Mouse (Mus musculus) embryo, embryonic 10 days (tissue): ENCODE data around the gene Syn3.

ENCODE experiments used
- DNase-seq: peaks from one replicate; pipeline ENCODE4 v3.0.0-alpha.2; 2015; ENCODE audit warnings: low spot score

The Syn3 gene

GRCm38 (mm10) chr10:86368811-86369210 is 129.9 kb downstream of the Syn3 start:
- no peak for DNase-seq

- no peak for DNase-seq
Measured at GRCm38 (mm10) chr10:86367346-86367745, 131.3 kb downstream of the Syn3 start.

- DNase-seq: peak; percentile 48
Measured at GRCm38 (mm10) chr10:86365632-86366092, 133.0 kb downstream of the Syn3 start.

GRCm38 (mm10) chr10:86363669-86364309 is 134.9 kb downstream of the Syn3 start:
- no peak for DNase-seq

- DNase-seq: no peak
Measured at GRCm38 (mm10) chr10:86359699-86360098, 139.0 kb downstream of the Syn3 start.

GRCm38 (mm10) chr10:86359208-86359607 is 139.5 kb downstream of the Syn3 start:
- DNase-seq: no peak

GRCm38 (mm10) chr10:86358307-86358975 is 140.3 kb downstream of the Syn3 start:
- DNase-seq: no peak

- peak; percentile 71 for DNase-seq
Measured at GRCm38 (mm10) chr10:86356819-86357563, 141.7 kb downstream of the Syn3 start.

GRCm38 (mm10) chr10:86352521-86352920 is 146.2 kb downstream of the Syn3 start:
- no peak for DNase-seq

GRCm38 (mm10) chr10:86351287-86351686 is 147.4 kb downstream of the Syn3 start:
- no peak for DNase-seq

GRCm38 (mm10) chr10:86346235-86346840 is 152.4 kb downstream of the Syn3 start:
- DNase-seq: no peak

- DNase-seq: no peak
Measured at GRCm38 (mm10) chr10:86345645-86346044, 153.1 kb downstream of the Syn3 start.

- no peak for DNase-seq
Measured at GRCm38 (mm10) chr10:86344654-86345053, 154.0 kb downstream of the Syn3 start.

- DNase-seq: no peak
Measured at GRCm38 (mm10) chr10:86343931-86344330, 154.8 kb downstream of the Syn3 start.

GRCm38 (mm10) chr10:86343362-86343761 is 155.3 kb downstream of the Syn3 start:
- DNase-seq: no peak

- DNase-seq: no peak
Measured at GRCm38 (mm10) chr10:86342713-86343112, 156.0 kb downstream of the Syn3 start.

GRCm38 (mm10) chr10:86342151-86342550 is 156.5 kb downstream of the Syn3 start:
- DNase-seq: no peak

- DNase-seq: peak; percentile 67
Measured at GRCm38 (mm10) chr10:86341589-86341988, 157.1 kb downstream of the Syn3 start.

GRCm38 (mm10) chr10:86340991-86341527 is 157.6 kb downstream of the Syn3 start:
- DNase-seq: no peak

GRCm38 (mm10) chr10:86340421-86340820 is 158.3 kb downstream of the Syn3 start:
- DNase-seq: no peak

- DNase-seq: no peak
Measured at GRCm38 (mm10) chr10:86339649-86340379, 158.9 kb downstream of the Syn3 start.

- DNase-seq: no peak
Measured at GRCm38 (mm10) chr10:86339121-86339520, 159.6 kb downstream of the Syn3 start.
